Mouse (Mus musculus) 416B (cell line): ENCODE measurements around the gene Gtf2a2.

Experiments
- DNase-seq: peaks from one replicate; pipeline ENCODE4 v3.0.0; 2011; ENCODE audit warnings: low read depth

Gene Gtf2a2

DNA sequence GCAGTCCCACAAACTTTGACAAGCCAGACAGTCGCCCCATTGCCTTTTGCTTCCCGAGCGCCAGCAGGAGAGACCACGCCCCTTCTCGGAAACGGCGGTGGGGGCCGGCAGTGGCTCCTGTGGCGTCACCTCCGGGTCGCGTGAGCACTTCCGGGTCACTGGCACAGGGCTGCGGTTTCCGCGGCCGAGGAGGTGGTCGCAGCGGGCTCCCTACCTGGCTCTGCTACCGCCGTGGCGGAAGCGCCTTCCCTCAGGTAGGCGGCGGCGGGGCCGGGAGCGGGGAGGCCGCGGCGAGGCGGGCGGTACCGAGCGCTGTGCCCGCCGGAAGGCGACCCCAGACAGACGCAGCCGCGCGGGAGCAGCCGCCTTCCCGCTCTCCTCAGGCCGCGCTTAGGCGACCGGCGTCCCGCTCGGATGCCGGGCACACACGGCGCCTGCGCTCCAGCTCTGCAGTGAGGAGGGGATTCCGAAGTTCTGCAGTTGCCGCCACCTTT is at the start of gene Gtf2a2:
Gtf2a2 (plus strand) TSS at position 143 of the 494 bp plus-strand sequence.
- peak; percentile 87 for DNase-seq

GRCm38 (mm10) chr9:69964370-69964769 is 48.0 kb upstream of the Gtf2a2 start:
- no peak for DNase-seq

DNA sequence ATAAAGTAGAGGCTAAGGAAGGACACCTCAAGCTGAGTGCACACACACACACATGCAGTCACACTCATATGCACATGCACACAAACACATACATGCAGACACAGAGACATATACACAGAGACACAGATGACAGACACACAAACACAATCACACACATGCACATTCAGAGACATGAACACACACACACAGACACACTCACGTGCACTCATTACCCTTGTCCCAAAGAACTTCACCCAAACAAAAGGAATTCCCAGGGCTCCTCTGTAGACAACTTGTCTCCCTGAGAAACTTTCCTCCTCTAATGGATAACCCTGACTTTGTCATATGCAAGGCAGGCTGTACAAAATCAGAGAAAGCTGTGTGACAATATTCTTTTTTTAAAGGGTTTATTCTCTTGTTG is 26.8 kb upstream of the Gtf2a2 start:
- no peak for DNase-seq

- DNase-seq, result no peak
Observed at GRCm38 (mm10) chr9:69986063-69986462, 26.3 kb upstream of the Gtf2a2 start.

GRCm38 (mm10) chr9:69986571-69986970 is 25.8 kb upstream of the Gtf2a2 start:
- no peak for DNase-seq

DNA sequence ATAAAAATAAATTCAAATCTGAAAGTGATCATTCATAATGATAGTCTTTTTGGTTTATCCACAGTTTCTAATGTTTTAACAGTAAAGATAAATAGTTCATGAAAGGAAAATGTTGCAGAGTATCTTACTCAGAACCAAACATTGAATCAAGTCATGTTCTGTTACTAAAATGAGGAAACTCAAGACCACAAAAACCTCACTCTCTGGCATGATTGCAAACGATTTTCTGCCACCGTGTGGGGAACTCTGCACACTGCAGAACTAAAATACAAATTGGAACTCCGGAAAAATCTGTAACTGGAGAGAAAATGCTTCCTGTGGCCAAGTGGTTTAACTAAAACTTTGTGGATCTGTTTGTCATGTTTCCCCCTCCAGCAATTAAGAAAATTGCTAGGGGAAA is 24.8 kb upstream of the Gtf2a2 start:
- peak; percentile 88 for DNase-seq

DNA sequence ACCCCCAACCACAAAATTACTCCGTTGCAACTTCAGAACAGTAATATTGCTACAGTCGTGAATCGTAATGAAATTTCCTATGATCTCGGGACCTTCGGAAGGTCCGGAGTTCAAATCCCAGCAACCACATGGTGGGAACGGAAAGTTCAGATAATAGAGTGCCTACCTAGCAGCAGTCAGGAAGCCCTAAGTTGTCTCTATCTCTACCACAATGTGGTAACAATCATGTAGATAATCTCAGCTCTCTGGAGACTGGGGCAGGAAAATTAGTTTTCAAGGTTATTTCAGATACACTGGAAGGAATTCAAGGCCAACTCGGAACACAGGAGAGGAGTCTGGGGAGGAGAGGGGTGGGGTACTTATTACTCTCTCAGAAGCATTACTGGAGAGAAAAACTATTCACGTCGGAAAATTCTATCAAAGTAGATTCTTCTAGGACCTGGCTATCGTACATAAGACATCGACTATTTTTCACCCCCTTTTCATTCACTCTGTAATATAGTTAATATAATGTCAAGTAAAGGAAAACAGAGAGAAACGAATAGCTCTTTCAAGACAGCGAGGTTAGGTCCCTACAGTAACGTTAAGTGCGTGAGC is 23.5 kb upstream of the Gtf2a2 start:
- no peak for DNase-seq

DNA sequence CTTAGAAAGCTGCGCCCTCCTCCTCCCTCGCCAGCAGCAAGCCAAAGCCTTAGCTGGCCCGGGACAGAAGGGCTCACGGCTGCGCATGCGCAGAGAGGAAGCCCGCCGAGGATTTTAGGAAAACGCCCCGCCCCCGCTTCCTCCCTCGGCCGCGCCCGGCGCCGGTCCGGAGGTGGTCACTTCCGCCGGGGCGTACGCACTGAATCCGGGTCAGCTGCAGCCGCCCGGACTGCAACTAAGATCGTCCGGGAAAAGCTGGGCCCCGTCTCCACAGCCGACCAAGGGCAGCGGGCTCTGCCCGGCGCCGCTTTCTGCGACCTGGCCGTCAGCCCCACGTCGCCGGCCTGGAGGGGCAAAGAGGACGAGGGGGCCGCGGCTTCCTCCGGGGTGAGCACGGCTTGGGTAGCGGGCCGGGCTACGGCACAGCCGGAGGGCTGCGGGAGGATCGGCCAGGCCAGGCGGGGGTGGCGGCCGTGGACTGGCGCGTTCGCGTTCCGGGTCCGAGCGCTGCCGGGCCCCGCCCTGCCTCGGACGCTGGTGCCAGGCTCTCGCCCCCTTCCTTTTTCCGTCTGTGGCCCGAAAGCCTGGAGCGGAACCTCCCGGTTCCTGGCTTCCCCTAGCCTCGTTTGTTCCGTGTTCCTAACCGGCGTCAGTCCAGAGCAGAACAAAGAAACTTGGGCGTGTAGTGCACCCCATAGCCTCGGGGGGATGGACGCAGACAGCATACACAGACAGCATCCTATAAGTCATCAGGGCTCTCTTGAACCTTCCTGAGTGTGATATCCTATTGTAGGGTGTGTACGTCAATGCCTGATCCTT is 22.8 kb upstream of the Gtf2a2 start, which contains the start of gene Bnip2:
Bnip2 (plus strand) TSS at position 164 of the 819 bp plus-strand sequence.
- peak; percentile 91 for DNase-seq

DNA sequence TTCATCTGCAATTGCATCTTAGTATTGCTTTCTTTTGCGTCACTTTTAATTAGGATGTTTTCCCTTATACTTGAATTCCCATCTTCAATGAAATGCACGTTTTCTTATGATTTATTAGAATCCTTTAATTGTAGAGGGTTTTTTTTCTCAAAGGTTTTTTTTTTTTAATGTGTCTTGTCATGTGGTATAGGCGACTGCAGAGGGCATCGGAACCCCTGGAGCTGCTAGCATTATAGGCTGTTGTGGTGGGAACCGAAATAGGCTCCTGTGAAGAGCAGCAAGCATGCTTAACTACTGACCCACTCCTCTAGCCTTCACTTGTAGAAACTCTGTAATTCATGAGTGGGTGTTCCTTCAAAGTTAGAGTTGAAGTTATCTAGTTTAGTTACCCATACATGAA is 22.0 kb upstream of the Gtf2a2 start:
- DNase-seq, result peak; percentile 66

GRCm38 (mm10) chr9:69992841-69993277 is 19.5 kb upstream of the Gtf2a2 start:
- peak; percentile 54 for DNase-seq

GRCm38 (mm10) chr9:69993479-69993878 is 18.9 kb upstream of the Gtf2a2 start:
- DNase-seq, result no peak

DNA sequence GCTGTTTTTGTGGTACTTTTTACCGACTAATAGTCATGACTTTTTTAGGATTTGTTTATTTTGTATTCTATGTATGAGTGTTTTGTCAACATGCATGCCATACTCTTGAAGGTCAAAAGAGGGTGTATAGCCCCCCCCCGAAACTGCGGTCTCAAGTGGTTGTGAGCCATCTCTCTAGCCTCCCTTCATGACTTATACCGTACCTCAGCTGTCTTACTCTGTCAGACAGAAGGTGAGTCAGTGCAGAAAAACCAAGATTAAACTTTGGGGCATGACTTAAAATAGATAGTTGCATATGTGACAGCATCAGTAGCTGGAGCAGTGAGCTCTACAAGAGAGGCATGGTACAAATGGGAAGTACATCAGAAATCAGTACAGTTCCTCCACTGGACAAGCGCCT is 17.8 kb upstream of the Gtf2a2 start:
- DNase-seq, result no peak

GRCm38 (mm10) chr9:69999318-69999717 is 13.0 kb upstream of the Gtf2a2 start:
- DNase-seq, result peak; percentile 37

DNA sequence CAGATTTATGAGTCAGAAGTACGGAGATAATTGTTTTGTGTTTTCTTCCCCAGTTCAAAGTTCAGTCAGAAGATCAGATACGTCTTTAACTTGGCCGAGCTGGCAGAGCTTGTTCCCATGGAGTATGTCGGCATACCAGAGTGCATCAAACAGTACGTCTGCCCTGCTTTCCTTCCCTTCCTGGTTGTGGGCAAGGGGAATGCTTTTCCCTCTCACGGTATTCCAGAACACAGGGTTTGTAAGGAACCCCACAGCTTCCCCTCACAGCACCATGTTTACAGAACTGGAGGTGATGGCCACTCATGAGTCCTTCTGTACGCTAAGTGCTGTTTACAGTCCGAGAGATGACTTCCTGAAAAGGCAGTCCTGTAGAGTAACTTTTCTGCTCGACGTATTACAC is 8.8 kb upstream of the Gtf2a2 start:
- DNase-seq, result no peak

GRCm38 (mm10) chr9:70006984-70007383 is 5.4 kb upstream of the Gtf2a2 start:
- no peak for DNase-seq

DNA sequence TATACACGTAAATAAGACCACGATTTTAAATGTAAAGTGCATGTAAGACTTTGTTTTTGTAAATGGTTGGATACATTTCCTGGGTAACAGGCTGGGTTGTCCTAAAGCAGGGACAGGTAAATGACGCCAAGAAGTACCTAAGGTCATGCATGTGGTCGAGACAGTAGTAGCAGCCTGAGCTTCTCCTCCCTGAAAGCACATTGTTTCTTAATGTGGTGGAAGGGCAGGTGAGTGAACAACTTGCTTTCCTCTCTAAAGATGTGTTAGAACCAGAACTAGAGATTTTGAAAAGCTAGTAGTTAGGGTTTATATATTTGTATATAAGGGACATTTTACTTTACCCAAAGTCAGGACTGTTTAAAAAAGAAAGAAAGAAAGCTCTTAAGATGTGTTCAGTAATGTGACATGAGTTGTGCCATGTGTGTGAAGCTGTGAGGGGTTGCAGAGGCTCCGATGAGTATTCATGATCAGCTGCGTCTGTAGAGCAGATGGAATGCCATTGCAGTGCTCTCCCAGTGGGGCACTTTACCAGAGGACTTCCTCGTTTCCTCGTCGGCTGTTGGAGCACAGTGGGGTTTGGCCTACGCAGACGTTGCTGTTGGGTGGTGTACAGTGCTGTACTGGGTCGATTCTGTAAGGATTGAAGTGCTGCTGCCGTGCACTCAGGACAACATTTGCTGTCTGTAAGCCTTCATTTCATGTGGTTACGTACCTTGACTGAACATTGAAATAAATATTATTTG is 4.7 kb upstream of the Gtf2a2 start:
- no peak for DNase-seq

DNA sequence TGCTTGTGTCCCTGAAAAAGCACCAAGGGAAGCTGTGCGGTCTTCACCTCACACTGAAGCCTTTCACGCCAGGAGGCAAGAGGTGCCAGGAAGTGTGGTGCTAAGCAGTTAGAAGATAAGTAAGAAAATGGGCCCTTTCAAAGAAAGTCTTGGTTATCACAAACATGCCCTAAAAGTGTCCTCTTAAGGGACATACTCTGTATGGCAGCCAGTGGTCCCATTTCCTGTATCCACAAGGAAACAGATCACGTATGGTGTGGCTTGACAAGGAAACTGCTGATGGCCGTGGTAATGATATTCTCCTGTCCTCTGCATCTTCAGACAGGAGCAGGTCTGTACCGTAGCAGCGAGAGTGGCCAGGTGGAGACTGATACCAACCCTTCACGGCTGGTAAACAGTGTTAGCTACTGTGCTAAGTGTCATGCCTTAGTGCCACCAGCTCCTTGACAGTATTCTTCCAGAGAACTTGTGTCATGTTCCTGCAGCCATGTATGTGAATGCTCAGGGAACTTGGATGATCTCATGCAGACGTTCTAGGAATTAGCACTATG is 2.5 kb upstream of the Gtf2a2 start:
- no peak for DNase-seq

- DNase-seq, result no peak
Observed at GRCm38 (mm10) chr9:70010781-70011473, 1.4 kb upstream of the Gtf2a2 start.

DNA sequence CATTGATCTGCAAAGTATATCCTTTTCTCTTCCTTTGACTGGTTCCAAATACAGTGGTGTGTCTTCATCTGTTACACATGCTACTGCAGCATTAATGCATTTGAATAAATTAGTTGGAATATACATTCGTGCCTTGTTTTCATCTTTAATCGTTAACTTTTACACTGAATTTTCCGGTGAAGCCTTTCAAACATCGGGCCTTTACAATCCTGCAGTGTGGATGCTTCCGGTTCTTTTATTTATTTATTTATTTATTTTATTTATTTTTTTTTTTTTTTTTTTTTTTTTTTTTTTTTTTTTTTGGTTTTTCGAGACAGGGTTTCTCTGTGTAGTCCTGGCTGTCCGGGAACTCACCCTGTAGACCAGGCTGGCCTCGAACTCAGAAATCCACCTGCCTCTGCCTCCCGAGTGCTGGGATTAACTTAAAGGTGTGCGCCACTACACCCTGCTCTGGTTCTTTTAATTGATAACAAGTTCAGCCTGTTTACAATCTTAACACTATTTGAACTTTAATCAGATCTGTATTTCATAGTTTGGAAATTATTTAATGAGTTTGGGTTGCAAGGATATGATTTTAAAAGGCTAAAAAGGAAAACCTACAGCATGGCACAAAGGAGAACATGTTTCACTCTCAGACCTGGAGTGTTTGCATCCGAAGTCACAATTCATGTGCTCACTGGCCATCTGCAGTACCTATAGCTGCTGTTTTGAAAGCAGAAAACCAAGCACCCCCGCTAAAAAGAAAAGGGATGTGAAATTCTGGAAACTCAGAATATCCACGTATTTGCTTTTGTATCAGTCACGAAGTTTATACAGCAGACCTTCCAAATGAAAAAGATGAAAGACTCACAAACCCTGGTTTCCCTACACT is 578 bp upstream of the Gtf2a2 start:
- DNase-seq, result no peak

DNA sequence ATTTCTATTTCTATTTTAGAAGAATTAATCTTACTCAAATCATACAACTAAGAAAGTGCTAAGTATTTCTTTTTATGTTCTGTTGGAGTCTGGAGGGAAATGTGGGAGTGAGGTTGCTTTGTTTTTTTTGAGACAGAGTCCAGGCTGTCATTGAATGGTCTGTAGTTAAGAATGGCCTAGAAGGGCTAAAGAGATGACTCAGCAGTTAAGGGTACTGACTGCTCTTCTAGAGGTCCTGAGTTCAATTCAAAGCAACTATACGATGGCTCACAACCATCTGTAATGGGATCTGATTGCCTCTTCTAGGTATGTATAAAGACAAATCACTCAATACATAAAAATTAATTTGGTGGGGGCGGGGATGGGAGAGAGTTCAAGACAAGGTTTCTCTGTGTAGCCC is 3.3 kb downstream of the Gtf2a2 start:
- no peak for DNase-seq

DNA sequence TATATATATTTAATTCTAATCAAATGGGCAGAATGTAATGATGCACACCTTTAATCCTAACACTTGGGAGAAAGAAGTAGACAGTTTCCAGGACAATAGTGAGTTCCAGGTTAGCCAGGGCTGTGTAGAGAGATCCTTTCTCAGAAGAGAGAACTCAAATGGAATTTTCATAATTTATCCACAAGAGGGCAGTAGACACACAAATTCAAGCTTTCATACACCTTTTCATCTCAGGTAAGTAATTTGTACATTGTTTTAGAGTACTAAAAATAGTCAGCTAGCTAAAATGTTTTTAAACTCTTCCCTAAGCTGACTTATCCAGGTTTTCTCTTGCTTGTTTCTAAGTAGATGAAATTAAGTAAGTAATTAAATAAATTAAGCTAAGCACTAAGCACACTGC is 6.5 kb downstream of the Gtf2a2 start:
- DNase-seq, result peak; percentile 43
